Mouse (Mus musculus): ENCODE measurements around the gene Olfr66. TPM values are rescaled to one million over a fixed set of nuclear protein-coding genes. Genes with fewer than 3 reads are reported as not detected.
A peak's percentile ranks its signal among the peaks of the same experiment; 100 is the strongest.

Gene Olfr66
- total RNA-seq (2014; fragmentation: Nextera tagmentation) (not detected in 2 replicates), total RNA-seq (2017) (not detected in 2 replicates)

- ATAC-seq (replicated peaks; ENCODE audit: low FRiP score, low TSS enrichment, poor library complexity, severe bottlenecking): no peak
Measured at GRCm38 (mm10) chr7:103886152-103886551, at the start of gene Olfr66. Olfr66 (minus strand) TSS chr7:103886252.

DNA sequence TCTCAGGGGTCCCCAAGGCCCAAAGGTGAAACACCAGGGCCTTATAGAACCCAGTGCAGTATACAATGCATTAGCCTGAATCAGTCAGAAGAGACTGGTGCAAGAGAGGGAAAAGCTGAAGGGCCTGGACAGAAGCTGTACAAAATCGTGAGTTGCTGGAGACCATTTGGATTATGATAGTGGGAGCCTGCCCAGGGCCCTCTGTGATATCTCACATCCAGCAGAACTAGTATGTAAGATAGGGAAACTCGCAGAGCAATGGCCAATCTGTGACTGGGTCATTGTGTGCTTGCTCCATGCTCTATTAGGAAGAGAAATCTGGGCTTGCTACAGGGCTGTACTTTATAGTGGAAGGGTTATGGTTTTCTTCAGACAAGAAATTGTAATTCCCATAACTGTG, 48.2 kb upstream of the Olfr66 start, which contains the start of gene Olfr632:
Gene Olfr632 (plus strand): TSS at position 84 of the 400 bp plus-strand sequence.
- no peak for ATAC-seq (replicated peaks; ENCODE audit: low FRiP score, low TSS enrichment, poor library complexity, severe bottlenecking)

DNA sequence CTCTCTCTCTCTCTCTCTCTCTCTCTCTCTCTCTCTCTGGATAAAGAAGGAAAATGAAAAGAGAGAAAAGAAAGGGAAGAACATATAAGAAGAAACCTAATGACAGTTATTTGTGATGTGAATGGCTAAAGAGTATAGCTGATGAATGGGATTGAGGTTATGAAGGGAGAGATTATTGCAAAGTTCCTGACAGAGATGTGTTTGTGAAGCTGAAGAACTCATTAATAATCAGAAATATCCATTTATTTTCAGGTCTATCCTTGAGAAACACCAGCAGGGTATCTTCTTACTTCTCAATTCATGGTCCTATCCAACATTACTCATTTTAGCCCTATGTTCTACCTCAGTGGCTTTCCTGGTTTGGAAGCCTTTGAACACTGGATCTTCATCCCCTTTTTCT, 42.5 kb upstream of the Olfr66 start, which contains the start of gene Olfr631:
Gene Olfr631 (plus strand): TSS at position 301 of the 400 bp plus-strand sequence.
- ATAC-seq (replicated peaks; ENCODE audit: low FRiP score, low TSS enrichment, poor library complexity, severe bottlenecking): no peak

DNA sequence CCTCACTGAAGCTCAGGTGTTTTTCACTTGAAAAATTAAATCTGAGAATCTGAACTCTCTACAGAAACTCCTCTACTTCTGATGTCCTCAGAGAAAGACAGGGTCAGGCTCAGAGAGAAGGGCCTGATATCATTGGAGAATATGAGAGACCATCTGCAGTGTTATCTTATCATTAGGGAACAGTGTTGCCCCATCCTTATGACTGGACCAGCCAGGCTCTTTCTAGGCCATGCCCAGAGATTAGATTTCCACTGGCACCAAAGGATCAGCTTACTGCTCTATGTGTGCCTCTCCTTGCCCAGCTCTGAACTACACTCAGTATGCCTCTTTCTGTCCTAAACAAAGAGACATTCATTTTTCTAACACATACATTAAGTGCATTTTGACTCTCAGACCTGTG, 29.3 kb upstream of the Olfr66 start:
- peak; percentile 74 for ATAC-seq (replicated peaks; ENCODE audit: low FRiP score, low TSS enrichment, poor library complexity, severe bottlenecking)

- peak; percentile 68 for ATAC-seq (replicated peaks; ENCODE audit: low FRiP score, low TSS enrichment, poor library complexity, severe bottlenecking)
Measured at GRCm38 (mm10) chr7:103912969-103913511, 27.0 kb upstream of the Olfr66 start.

DNA sequence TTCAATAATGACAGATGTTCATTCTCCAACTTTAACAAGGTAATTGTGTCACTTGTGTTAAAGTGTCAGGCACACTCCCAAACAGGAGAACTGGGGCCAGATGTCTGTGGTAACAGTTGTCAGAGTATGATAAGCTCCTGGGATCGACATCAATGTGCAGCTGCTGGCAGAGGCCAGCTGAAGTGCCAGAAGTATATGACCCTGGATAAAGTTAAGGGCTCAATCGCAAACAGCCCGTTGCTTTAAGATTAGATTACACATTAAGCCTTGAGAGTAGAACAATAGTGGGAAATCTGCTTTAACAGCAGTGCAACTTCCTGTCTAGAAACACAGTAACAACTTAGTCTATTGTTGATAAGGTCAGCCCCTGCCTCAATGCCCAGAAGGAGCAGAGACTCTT, 24.0 kb upstream of the Olfr66 start:
- ATAC-seq (replicated peaks; ENCODE audit: low FRiP score, low TSS enrichment, poor library complexity, severe bottlenecking): peak; percentile 89

GRCm38 (mm10) chr7:103903187-103903586, 17.1 kb upstream of the Olfr66 start, which contains the start of gene Olfr65:
Olfr65 (plus strand) TSS chr7:103903487.
- no peak for ATAC-seq (replicated peaks; ENCODE audit: low FRiP score, low TSS enrichment, poor library complexity, severe bottlenecking)

DNA sequence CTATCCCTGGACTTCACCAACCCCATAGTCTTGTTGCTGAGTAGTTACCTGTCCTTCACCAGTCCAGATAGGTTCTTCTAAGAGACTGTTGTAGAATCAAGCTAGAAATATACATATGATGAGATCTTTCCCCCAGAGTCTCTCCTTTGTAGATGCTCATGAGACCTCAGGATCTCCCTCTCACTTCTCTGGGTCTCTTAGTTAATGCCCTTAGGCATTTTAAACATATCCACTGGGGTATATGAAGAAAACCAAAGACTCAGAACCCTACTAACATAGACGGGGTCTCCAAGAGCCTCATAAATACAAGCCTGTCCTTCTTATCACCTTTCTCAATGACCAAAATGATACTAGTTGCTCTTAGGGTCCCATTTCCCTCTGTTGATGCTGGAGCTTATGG, 8.3 kb upstream of the Olfr66 start, which contains the start of gene Olfr64:
Gene Olfr64 (minus strand): TSS at position 101 of the 400 bp plus-strand sequence.
- no peak for ATAC-seq (replicated peaks; ENCODE audit: low FRiP score, low TSS enrichment, poor library complexity, severe bottlenecking)

DNA sequence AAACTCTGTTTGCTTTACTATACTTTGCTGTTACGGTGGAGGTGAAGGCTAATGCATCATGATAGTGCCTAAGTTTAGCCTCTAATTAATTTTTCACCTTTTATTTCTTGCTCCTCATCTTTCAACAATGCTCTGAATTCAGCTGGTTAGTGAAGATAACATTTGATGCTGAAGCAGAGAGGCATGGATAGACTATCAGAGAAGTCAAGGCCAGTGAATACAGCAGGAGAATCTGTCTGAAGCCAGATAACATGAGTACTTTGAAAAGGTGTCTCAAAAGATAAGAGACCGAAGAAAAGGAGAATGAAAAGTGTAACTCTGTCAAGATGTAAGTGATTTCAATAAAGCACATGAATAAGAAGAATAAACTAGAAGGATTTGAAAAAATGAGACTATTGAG, 9.0 kb downstream of the Olfr66 start:
- ATAC-seq (replicated peaks; ENCODE audit: low FRiP score, low TSS enrichment, poor library complexity, severe bottlenecking): peak; percentile 91

DNA sequence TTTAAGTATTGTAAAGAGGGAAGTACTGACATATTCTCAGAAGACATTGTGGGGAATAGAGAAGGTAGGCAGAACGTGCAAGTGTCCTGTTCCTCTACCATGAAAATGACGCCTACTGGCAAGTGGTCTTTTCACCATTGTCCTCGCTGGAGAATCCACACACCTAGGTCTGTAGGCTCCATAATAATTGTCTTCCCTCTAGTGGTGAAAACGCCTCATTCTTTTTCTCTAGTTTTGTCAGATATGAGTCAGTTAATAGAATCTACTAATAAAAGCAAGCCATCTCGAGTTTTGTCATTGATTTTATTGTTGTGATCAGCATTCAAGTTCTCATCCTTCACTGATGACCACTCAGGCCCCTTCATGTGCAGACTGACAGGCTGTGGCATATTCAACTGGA, 11.6 kb downstream of the Olfr66 start:
- 0 out of 2 replicates have a peak, but pooled peaks have one; percentile 28 for ATAC-seq (replicated peaks; ENCODE audit: low FRiP score, low TSS enrichment, poor library complexity, severe bottlenecking)

- no peak for ATAC-seq (replicated peaks; ENCODE audit: low FRiP score, low TSS enrichment, poor library complexity, severe bottlenecking)
Measured at GRCm38 (mm10) chr7:103873064-103873463, 13.0 kb downstream of the Olfr66 start.

DNA sequence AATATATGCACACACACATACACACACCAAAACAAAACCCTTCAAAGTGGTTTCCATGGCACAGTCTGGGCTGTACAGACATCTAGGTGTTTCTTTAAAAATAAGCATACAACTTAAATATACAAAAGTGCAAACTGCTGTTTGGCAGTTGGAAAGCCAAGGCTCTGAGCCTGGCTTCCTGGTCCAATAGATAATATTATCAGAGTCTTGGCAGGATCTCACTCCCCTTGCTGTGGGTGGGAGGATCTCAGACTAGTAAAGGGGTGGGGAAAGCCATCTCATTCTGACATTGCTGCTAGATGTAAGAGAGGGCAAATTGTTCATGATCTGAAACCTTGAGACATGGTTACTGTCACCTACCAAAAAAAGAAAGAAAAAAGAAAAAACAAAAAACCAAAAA, 15.4 kb downstream of the Olfr66 start:
- ATAC-seq (replicated peaks; ENCODE audit: low FRiP score, low TSS enrichment, poor library complexity, severe bottlenecking): peak; percentile 92

GRCm38 (mm10) chr7:103865716-103866115, 20.3 kb downstream of the Olfr66 start:
- ATAC-seq (replicated peaks; ENCODE audit: low FRiP score, low TSS enrichment, poor library complexity, severe bottlenecking): peak; percentile 77

DNA sequence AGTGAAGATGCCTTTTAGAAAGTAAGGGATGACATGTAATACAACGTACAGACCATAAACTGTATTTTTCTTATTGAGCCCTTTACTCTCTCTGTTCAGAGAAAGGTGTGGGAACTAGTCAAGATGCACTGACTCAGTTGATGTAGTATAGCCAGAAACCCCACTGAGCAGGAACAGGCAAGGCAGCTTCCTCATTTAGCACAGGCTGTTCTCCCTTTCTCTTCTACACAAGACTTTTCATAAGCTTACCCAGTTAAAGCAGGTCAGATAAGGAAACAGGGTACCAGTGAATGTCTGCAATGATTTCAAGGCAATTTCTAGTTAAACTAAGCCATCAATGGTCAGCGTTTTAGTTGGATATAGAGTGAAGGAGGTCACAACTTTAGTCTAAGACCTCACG, 24.5 kb downstream of the Olfr66 start:
- no peak for ATAC-seq (replicated peaks; ENCODE audit: low FRiP score, low TSS enrichment, poor library complexity, severe bottlenecking)

GRCm38 (mm10) chr7:103860855-103861254, 25.2 kb downstream of the Olfr66 start:
- ATAC-seq (replicated peaks; ENCODE audit: low FRiP score, low TSS enrichment, poor library complexity, severe bottlenecking): peak; percentile 88

- peak; percentile 94 for ATAC-seq (replicated peaks; ENCODE audit: low FRiP score, low TSS enrichment, poor library complexity, severe bottlenecking)
Measured at GRCm38 (mm10) chr7:103859076-103859475, 27.0 kb downstream of the Olfr66 start.

DNA sequence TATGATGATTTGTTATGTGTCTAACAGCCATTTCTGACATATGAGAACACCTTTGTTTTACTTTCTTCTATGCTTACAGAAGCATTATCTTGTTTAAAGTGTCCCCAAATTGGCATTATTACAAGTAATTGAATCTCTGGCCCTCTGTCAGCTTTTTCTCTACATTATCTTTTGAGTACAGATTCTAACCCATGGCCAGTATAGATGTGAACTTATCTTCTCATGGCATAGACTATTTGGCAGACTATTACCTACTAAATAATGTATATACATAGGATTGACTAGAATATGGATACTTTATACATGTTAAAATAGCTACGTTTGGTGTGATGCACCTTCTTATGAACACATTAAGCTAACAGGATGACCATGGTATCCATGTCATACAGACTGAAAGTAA, 31.4 kb downstream of the Olfr66 start:
- ATAC-seq (replicated peaks; ENCODE audit: low FRiP score, low TSS enrichment, poor library complexity, severe bottlenecking): peak; percentile 66

- ATAC-seq (replicated peaks; ENCODE audit: low FRiP score, low TSS enrichment, poor library complexity, severe bottlenecking): no peak
Measured at GRCm38 (mm10) chr7:103853090-103853489, 33.0 kb downstream of the Olfr66 start, which contains the start of gene Hbb-y. Hbb-y (minus strand) TSS chr7:103853216.

DNA sequence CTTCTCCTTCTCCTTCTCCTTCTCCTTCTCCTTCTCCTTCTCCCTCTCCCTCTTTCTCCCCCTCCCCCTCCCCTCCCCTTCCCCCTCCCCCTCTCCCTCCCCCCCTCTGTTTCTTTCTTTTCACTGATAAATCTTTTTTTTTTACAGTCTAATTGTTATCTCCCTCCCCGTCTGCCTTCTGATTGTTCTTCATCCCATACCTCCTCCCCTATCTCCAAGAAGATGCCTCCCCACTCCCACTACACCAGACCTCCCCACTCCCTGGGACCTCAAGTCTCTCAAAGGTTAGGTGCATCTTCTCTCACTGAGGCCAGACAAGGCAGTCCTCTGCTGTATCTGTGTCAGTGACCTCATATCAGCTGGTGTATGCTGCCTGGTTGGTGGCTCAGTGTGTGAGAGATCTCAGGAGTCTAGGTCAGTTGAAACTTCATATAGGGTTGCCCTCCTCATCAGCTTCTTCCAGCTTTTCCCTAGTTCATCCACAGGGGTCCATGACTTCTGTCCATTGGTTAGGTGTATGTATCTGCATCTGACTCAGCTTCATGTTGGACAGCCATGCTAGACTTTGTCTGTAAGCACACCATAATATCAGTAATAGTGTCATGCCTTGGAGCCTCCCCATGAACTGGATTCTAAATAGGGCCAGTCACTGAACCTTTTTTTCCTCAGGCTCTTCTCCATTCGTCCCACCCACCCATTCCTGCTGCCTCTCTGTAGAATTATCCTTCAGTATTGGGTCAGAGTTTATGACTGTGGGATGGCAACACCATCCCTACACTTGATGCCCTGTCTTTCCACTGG, 41.3 kb downstream of the Olfr66 start:
- no peak for ATAC-seq (replicated peaks; ENCODE audit: low FRiP score, low TSS enrichment, poor library complexity, severe bottlenecking)

- no peak for ATAC-seq (replicated peaks; ENCODE audit: low FRiP score, low TSS enrichment, poor library complexity, severe bottlenecking)
Measured at GRCm38 (mm10) chr7:103843034-103843433, 43.0 kb downstream of the Olfr66 start, which contains the start of gene Hbb-bh1. Hbb-bh1 (minus strand) TSS chr7:103843164.
